Comparison of ENCODE assay signal across 15 mouse cellular contexts in the genomic region with DNA sequence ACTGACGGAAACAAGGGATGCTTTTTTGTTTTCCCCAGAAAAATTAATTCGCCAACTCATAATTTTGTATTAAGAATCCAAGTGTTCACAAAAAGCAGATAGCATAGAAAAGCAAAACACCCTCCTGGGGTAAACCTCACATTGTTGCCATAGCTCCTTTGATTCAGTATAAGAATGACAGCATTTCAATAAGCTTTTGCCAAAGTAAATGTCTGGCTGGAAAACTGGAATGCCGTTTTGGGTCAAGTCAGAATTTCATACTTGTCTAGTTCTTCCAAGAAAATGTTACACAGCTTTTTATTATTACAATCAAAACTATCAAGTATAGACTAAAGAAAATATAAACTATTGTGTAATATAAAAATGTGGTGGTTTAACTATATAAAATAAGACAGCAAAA.
"Had no signal": no experiment of that assay in that cellular context is flagged by ENCODE, and none has a peak within 500 bp of the region (broad histone marks: within the 10 kb centered on the region; RNA-seq: fewer than 3 reads in every experiment).

No protein-coding gene starts in this region.

- ATAC-seq: midbrain, embryonic 13.5 days; midbrain, embryonic 15.5 days had no signal

- H3K4me3 ChIP-seq: megakaryocyte, embryonic 14.5 days; midbrain, embryonic 13.5 days; midbrain, embryonic 15.5 days; neural tube, embryonic 12.5 days; stomach, embryonic 15.5 days had no signal

- H3K4me2 ChIP-seq: lung, embryonic 14.5 days; midbrain, embryonic 11.5 days; midbrain, embryonic 13.5 days; midbrain, embryonic 15.5 days; neural tube, embryonic 12.5 days; stomach, embryonic 15.5 days had no signal

- H3K9me3 ChIP-seq: megakaryocyte, embryonic 14.5 days; midbrain, embryonic 13.5 days; midbrain, embryonic 15.5 days; neural tube, embryonic 12.5 days; stomach, embryonic 15.5 days had no signal

- H3K36me3 ChIP-seq: midbrain, embryonic 13.5 days; midbrain, embryonic 15.5 days had no signal

- H3K27me3 ChIP-seq: megakaryocyte, embryonic 14.5 days; midbrain, embryonic 13.5 days; midbrain, embryonic 15.5 days; neural tube, embryonic 12.5 days; stomach, embryonic 15.5 days had no signal

- H3K9ac ChIP-seq: lung, embryonic 14.5 days; midbrain, embryonic 13.5 days; midbrain, embryonic 15.5 days; neural tube, embryonic 12.5 days; stomach, embryonic 15.5 days had no signal

- H3K4me1 ChIP-seq: stomach, embryonic 15.5 days had no signal

- DNase-seq: lung, adult 18-20 months; lung, embryonic 14.5 days; lung, postnatal 10 days; right cerebral cortex, postnatal 14 days; thymus, adult 2 months; thymus, postnatal 25 days; thymus, postnatal 4 days had no signal

- H3K27ac ChIP-seq: macrophage; midbrain, embryonic 13.5 days; midbrain, embryonic 15.5 days; neural tube, embryonic 12.5 days; stomach, embryonic 15.5 days; stomach, postnatal 0 days had no signal
